Mouse (Mus musculus): ENCODE measurements around the gene Fkbp11.
A peak's percentile ranks its signal among the peaks of the same experiment; 100 is the strongest.

Gene Fkbp11

DNA sequence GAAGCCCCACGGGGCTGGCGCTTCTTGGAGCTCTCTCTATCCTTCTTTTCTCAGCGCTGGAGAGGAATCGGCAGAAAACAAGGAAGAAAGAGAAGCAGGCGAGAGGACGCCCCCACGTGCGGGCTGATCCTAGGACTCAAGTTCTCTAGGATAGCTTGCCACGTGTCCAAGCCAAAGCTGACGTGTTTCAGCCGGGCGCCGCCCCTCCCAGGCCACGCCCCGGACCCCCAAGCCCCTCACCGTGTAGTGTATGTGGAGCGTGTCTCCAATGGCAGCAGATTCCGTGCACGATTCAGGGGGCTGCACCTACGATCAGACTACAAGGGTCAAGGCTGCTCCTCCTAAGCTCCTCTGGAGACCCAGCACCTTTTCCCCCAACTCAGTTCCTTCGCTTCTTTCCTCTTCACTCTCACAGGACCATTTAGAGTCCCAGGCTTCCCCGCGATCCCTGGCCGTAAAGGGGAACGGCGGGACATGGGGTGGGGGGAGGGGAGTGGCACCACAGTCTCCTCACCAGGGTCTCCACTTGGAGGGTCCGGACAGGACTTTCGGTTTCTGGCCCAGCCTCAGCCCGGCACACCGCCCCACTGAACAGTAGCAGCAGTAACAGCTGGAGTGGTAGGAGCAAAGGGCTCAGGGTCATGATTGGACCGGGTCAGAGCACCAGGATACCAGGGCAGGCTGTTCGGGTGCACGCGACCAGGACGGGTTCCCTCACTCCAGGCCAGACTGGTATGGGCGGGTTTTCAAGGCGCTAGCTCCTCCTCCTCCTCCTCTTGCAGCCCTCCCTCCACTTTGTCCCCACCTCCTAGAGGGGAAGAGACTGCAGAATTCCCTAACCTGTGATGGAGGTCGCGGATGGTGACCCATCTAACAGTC lies at the start of gene Fkbp11:
Gene Fkbp11, minus strand, starts transcription at position 756 of the 879 bp plus-strand sequence.
- peak; percentile 53 for DNase-seq (ENCODE audit: low read depth, low spot score)

DNA sequence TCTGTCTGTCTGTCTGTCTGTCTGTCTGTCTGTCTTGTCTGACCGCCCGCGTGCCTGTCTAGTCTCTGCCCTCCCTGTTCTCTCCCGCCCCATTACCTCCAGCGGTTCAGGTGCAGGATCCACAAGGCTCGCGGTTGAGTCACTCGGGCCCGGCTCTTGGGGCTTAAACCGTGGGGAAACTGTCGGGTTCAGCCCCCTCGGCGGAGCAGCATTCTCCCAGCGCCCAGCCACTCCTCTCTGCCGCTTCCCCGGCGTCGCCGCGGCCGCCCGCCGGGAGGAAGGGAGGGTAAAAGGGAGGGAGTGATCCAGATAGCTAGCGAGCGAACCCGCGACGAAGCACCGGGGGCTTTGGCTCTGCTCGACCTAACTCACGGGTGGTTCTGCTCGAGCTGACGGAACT lies 49.8 kb upstream of the Fkbp11 start, which contains the start of gene Wnt10b:
Gene Wnt10b, minus strand, starts transcription at position 389 of the 400 bp plus-strand sequence.
- peak; percentile 46 for DNase-seq (ENCODE audit: low read depth, low spot score)

DNA sequence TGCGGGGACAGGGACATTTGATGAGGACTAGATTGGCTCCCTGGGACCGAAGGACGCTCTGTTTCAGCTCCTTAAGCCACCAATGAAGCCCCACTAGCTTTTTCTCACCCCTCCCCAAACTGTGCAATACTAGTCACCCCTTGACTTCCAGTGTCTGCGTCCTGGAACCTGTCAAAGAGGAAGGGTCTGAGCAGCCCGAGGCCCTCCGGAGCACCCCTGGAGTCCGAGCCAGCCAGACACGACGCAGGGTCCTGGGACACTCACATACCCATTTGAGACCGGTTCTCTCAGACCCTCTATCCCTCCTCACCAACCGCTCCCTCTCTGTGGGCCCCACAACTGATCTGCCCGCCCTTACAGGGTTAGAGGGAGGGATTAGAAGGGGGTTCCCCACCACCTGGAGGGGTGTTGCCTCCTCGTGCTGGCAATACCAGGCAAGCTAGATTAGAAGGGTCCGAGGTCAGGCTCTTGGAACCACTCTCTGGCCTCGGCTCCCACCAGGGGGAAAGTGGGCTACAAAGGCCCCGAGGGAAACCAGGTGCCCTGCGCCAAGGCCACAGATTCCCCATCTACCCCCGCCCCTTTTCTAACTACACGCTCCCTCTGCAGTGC lies 49.1 kb upstream of the Fkbp11 start:
- DNase-seq (ENCODE audit: low read depth, low spot score): peak; percentile 38

DNA sequence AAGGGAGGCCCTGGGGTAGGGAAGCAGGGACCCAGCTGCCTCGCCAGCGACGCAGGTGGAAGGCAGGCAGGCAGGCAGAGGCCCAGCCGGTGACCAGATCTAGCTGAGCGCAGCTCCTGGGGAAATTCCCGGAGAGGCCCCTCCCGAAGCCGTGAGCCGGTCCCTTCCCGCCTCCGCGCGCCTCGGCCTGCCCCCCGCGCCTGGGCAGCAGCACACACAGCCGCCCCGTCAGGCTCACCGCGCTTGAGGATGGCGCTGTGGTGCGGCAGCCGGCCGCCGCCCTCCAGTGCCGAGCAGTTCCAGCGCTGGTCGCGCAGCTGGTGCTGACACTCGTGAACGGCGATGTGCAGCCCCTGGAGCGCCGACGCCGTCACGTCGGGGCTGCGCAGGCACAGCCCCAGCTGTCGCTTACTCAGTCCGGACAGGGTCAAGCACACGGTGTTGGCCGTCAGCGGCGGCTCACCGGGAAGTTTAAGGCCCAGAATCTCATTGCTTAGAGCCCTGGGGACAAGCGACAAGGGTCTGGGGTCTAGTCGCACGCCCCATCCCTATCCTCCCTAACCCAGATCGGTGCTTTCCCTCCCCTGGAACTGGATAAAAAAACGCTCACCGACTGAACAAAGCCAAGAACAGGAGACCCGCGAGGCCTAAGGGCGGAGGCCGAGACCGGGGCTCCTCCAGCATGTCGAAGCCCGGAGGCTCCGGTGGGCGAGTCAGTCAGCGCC lies 48.4 kb upstream of the Fkbp11 start:
- peak; percentile 79 for DNase-seq (ENCODE audit: low read depth, low spot score)

DNA sequence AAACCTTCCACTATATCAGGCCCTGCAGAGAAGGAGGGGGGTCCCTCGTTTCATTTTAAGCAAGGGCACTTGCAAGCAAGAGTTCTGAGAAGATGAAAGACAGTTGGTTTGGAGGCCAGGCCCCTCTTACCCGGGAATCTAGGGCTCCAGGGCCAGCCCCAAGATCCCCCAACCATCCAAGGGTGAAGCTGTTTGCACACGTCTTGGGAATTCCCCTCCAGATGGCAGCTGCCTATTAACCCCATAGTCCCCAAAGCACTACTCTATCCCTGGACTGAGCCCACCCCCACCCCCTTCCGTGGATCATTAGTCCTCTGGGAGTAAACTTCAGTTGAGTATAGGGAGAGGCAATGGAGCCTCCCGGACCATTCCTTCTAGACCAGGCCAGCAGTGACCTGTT lies 47.5 kb upstream of the Fkbp11 start:
- no peak for DNase-seq (ENCODE audit: low read depth, low spot score)

DNA sequence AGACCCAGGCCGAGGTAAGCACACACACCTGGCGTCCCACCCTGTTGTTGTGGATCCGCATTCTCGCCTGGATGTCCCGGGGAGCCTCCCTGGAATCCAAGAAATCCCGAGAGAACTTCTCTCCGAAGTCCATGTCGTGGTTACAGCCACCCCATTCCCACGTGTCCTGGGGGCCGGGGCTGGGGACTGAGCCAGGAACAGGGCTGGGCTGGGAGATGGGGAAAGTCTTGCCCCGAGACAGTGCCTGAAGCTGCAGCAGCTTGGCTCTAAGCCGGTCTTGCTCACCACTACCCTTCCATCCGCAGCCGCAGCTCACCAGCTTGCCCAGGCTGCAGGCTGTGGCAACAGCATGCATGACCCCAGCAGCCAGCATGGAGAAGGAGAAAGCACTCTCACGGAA lies 46.1 kb upstream of the Fkbp11 start:
- no peak for DNase-seq (ENCODE audit: low read depth, low spot score)

DNA sequence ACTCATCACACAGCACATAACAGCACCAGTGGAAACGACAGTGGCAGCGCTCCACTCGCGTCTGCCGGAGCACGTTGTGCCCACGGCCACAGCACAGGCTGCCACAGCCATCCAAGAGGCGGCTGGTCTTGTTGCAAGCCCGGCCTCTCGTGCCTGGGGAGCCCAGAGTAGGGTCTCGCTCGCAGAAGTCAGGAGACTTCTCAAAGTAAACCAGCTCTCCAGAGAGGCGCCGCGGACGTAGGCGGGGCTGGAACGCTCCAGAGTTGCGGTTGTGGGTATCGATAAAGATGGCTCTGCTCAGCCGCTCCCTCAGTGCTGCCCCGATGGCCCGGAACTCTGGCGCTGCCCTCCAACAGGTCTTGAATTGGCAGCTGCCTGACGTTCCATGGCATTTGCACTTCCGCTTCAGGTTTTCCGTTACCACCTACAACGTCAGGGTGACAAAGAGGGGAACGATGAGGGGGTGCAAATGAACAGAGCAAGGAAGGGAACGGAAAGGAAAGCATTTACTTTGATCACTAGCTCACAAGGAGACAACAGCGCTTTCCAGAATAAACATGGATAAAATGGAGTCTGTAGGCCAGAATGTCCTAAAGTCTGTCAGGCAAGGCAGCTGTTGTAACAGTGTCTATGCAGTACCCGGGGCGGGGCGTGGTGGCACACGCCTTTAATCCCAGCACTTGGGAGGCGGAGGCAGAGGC lies 44.7 kb upstream of the Fkbp11 start:
- DNase-seq (ENCODE audit: low read depth, low spot score): peak; percentile 81

DNA sequence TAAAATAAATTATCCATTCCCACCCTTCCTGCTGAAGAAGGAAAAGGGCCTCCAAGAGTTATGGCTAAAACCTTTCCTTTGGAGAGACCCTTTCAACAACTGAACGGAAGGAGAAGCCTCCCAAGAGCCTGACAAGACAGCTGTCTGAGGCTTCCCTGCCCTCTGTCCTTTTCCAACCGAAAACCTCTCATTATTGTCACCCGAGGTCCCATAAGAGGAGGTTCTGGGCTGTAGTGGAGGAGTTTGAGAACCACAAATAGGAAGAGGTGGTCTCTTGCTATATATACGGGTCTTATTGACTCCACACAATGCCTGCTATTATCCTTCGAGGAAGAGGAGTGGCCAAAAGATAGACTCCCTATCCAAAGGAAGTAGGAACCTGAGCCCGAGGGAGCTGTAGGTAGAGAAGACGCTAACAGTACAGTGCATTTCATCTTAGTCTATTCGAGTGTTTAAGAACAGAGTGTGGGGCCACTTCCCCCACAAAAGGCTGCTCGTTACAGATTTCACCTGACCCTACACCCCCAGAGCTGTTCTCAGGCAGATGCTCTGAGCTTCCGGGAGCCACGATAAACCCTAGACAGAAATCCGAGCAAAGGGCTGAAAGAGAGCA lies 43.9 kb upstream of the Fkbp11 start:
- DNase-seq (ENCODE audit: low read depth, low spot score): no peak

DNA sequence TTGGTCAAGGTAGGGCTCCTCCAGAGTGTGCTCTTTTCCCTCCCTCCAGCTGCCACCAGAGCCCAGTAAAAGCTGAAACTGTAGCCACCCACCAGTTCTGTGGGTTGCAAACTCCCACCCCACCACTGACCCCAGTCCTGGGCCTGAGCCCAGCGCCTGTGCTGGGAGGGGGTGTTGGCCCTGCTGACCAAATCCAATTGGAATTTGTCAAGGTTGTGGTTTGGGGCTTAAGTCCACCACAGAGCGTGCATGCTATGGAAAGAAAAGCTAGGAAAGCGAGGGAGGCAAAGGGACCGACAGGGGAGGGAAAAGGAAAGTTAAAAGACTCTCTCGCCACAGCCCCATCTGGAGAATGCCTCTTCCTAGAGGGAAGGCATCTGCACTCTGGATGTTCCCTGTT lies 40.3 kb upstream of the Fkbp11 start:
- no peak for DNase-seq (ENCODE audit: low read depth, low spot score)

DNA sequence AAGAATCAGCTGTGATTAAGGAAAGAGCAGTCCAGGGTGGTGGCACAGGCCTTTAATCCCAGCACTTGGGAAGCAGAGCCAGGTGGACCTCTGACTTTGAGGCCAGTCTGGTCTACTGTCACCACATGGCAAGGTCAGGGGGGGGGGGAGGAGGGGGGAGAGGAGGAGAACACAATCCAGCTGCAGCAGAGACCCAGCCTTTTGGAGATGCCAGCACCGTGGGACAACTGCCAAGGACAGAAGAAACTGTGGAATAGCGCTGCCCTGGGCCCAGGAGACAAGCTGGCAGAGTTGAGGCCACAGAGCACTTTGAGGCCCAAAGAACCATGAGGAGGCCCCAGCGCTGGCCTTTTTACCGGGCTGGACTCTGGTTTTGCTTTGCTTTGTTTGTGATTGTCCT lies 37.9 kb upstream of the Fkbp11 start:
- DNase-seq (ENCODE audit: low read depth, low spot score): no peak

DNA sequence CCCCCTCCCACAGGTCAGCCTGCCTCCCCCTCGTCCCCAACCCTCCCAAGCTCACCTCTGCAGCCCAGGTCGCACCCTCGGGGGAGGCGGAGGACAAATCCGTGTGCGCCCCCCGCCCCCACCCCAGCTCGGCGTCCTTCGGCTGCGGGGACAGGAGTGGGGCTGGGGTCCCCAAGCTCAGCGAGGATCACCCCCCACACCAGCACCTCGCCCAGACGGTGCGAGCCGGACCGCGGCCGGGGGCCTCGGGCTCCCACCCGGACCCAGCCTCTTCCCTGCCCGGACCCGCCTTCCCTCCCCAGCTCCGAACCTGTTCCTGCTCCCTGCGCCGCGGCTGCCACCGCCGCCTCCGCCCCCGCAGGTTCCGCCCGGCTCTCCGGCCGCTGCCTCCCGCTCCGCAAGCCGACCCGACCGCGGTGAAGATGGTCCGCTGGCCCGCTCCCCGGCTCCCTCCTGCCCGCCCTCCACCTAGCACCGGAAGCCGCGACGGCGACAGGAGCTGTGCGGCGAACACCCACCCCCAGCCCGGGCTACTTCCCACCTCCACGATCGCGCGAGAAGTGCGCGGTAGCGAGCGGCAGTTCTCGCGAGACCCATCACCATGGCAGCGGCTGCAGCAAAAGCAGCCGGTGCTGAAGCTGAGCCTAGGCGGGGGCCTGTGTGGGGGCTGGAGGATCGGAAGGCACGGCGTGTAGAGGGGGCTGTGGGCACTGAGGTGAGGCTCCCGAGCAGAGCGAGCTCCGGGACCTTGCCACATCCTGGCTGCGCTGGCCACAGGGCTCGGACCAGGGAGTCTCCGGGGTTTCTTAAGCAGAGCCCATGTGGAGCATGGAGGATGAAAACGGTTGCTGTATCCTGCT lies 34.9 kb upstream of the Fkbp11 start, which contains the start of gene Arf3:
Gene Arf3, minus strand, starts transcription at position 545 of the 860 bp plus-strand sequence.
- DNase-seq (ENCODE audit: low read depth, low spot score): peak; percentile 98

DNA sequence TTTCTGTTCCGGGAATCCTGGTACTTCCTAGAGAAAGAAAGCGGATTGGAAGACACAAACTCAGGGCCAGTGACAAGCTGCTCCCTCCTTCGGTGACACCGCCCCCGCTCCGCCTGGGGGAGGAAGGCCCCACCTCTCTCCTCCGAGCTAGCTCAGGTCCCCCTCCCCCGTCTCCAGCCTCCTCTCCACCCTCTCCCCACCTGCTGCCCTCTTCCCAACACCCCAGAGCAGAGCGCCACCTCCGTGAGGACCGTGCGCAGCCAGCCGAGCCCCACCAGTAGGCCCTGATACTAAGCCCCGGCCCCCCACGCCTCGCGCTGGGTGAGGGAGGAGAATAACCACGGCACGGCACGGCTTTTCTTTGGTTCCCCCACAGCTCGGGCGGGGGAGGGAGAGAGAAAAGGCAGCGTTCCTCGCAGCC lies 34.2 kb upstream of the Fkbp11 start:
- DNase-seq (ENCODE audit: low read depth, low spot score): peak; percentile 76

DNA sequence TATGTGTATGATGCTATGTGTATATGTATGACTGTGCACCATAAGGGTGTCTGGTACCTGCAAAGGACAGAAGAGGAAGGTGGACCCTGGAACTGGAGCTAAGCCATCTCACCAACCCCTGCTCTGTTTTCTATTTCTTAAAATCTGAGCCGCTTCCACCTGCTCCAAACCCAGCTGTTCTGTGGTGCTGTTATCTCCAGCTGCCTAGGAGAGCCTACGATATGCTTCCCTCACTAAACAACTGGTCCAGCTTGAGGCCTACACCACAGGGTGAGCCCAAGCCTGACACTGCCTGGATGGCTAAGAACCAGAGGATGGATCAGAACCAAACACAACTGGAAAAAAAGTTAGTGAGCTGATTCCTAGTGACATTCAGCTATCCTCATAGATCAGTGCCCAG lies 26.1 kb upstream of the Fkbp11 start:
- no peak for DNase-seq (ENCODE audit: low read depth, low spot score)

DNA sequence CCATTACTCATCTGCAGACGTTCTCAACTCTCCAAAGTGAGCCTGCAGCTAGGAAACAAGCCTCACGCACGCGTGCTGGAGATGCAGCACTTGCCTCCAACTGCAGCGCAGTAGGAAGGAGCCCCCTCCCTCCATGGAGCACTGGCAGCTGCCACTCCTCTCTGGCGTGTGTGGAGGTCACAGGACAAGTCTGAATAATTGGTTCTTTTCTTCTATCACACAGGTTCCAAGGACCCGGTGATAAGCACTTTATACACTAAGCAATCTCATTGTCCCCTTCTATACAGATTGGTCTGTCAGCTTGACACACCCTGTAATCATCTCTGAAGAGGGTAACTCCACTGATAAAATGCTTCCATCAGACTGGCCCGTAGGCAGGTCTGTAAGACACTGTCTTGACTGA lies 25.0 kb upstream of the Fkbp11 start:
- DNase-seq (ENCODE audit: low read depth, low spot score): no peak

DNA sequence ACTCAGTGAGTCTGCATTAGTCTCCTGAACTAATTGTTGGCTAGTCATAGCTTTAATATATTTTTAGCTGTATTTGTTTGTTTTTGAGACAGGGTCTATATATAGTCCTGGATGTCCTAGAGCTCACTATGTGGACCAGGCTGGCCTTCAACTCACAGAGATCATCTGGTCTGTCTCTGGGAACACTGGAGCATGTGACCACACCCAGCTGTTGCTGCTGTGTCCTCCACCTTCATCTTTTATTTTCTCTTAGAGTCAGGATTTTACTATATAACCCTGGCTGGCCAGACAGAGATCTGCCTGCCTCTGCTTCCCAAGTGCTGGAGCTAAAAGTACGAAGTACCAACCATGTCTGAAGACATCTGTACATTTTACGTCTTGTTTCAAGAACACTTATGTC lies 21.1 kb upstream of the Fkbp11 start:
- no peak for DNase-seq (ENCODE audit: low read depth, low spot score)

DNA sequence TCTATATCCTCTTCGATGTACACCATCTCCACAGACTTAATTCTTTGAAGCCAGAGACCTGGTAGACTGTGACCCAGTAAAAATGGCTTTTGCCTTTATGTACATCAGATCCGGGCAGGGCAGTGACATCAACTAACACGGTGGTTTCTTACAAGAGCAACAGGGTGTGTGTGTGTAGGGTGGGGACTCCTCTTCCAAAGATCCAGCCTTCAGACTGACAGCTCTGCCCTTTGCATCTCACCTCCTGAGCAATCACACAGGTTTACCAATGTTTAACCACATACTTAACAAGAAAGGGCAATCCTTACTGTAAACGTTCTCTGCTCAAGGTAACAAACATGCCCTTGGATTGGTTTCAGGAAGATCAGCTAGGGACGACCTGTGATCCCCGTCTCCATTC lies 19.3 kb upstream of the Fkbp11 start:
- no peak for DNase-seq (ENCODE audit: low read depth, low spot score)

DNA sequence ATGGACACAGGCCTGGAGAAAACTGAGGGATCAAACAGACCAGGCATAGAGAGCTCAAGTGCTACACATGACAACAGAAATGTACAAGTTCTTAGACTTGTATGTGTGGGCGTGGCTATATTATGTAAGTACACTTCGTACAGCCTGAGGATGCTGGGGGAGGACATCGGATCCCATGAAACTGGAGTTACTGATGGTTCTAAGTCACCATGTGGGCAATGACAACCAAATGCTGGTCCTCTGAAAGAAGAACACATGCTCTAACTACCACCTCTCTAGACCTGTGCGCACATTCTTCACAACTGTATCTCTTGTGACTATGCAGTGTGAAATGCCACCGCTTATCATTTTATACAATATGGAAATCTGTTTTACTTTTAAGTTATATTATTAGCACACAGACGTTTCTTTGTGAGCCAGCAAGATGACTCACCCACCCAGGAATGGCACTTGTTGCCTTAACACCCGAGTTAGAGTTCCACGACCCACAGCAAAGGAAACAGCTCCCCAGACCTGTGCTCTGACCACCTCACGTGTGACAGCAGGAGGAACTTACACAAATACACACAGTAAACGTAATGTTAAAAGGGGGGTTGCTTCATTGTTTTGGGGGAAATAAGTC lies 18.5 kb upstream of the Fkbp11 start:
- DNase-seq (ENCODE audit: low read depth, low spot score): no peak

DNA sequence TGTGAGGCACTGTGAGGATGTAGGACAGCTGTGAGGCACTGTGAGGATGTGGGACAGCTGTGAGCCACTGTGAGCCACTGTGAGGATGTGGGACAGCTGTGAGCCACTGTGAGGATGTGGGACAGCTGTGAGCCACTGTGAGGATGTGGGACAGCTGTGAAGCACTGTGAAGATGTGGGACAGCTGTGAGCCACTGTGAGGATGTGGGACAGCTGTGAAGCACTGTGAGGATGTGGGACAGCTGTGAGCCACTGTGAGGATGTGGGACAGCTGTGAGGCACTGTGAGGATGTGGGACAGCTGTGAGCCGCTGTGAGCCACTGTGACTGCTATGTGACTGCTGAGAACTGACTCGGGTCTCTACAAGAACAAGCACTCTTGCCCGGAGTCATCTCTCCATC lies 15.9 kb upstream of the Fkbp11 start:
- DNase-seq (ENCODE audit: low read depth, low spot score): peak; percentile 48

DNA sequence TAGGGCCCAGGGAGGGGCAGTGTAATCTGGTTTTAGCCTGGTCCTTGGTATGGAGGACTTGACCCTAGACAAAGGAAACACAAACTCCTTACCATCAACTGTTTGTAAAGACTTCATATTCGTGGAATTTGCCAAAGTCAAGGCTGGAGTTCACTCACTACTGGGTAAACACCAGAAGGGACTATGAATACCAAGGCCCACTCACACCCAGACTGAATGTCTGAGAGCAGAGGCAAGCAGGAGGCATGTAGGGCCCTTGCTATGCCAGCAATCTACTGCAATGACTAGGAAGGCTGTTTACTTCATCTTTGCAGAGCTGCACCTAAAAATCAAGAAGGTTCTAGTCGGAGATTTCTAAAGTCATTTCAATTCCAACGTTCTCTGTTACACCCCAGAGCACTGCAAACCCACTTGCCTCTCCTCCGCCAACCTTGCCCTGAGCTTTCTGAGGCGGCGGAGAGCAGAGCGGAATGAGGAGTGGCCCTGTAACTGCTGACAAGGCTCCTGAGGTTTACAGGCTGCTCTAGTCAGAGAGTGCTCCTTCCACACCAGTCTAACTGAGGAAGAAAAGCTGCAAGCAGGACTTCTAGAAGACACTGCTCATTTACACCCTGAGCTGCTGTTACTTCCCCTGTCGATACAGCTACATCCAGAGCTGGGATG lies 14.9 kb upstream of the Fkbp11 start:
- DNase-seq (ENCODE audit: low read depth, low spot score): no peak

Measured in CD4-positive, CD25-positive, alpha-beta regulatory T cell, adult 2 months (primary cell).